Mouse (Mus musculus) testis, adult 2 months (tissue): ENCODE results near the gene Ncbp1. TPM values are rescaled to one million over a fixed set of nuclear protein-coding genes. Genes with fewer than 3 reads are reported as not detected.
A peak's percentile ranks its signal among the peaks of the same experiment; 100 is the strongest.

Experiments
- H3K27ac ChIP-seq: fragments of 200-500 bp; 2 replicates; pipeline ENCODE4 v1.5.1; 2012; ENCODE audit warnings: low read depth, low read length; ENCODE audit not compliant: control insufficient read depth, insufficient read depth
- H3K27me3 ChIP-seq: fragments of 200-500 bp; 2 replicates; pipeline ENCODE4 v1.6.1; 2012; ENCODE audit warnings: mild to moderate bottlenecking, low read length, moderate library complexity; ENCODE audit not compliant: control insufficient read depth, insufficient read depth
- H3K36me3 ChIP-seq: fragments of 200-500 bp; 2 replicates; pipeline ENCODE4 v1.6.1; 2012; ENCODE audit warnings: mild to moderate bottlenecking, low read length; ENCODE audit not compliant: control insufficient read depth, insufficient read depth
- H3K4me1 ChIP-seq: fragments of 200-500 bp; 2 replicates; pipeline ENCODE4 v1.6.1; 2012; ENCODE audit warnings: low read length; ENCODE audit not compliant: control insufficient read depth, insufficient read depth
- H3K4me3 ChIP-seq: fragments of 200-500 bp; 2 replicates; pipeline ENCODE4 v1.5.1; 2012; ENCODE audit warnings: low read depth, mild to moderate bottlenecking, low read length, moderate library complexity, mixed read lengths; ENCODE audit not compliant: control insufficient read depth
- CTCF ChIP-seq: fragments of 200-500 bp; IDR thresholded peaks from 2 replicates; pipeline ENCODE4 v1.5.1; 2012; ENCODE audit warnings: low read depth, mild to moderate bottlenecking, inconsistent platforms, low read length, moderate library complexity; ENCODE audit not compliant: control insufficient read depth, insufficient read depth, insufficient replicate concordance
- POLR2A ChIP-seq: fragments of 200-500 bp; IDR thresholded peaks from 2 replicates; pipeline ENCODE4 v1.6.1; 2012; ENCODE audit warnings: low read depth, mild to moderate bottlenecking, inconsistent platforms, low read length, moderate library complexity; ENCODE audit not compliant: control insufficient read depth
- polyA plus RNA-seq: library from polyadenylated mRNA; depleted of rRNA; stranded (reverse); fragments of >200 nt; gene quantifications from 2 replicates; pipeline ENCODE4 v1.2.3, GENCODE M21; 2012

Gene Ncbp1
- polyA plus RNA-seq, 1 experiment, result 121 TPM

DNA sequence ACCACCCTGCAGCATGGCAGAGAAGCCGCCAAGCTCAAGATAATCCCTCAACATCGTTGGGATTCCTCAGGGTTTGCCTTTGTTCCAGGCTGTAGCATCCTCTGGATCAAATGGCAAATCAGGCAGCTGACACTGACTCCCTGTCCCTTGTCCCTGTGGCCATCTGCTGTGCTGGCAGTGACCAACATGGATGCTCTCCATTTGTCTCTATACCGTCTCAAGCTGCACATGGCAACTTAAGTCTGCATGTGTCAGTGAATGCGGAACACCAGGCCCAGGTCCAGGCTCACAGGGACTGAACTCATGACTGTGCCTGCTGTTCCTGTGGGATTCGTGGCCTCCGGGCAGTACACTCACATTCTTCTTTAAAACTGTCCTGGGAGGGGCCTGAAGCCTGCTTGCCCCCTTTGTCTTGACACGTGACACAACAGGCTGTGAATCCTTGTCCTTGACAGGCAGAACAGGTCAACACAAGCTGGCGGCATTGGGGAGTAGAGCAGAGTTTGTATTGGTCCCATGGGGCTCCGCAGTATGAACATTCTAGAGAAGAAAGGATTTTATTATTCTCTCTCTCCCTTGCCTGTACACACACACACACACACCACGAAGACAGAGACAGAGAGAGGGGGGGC lies 21.8 kb upstream of the Ncbp1 start:
- Histone ChIP-seq H3K27ac (no peak overlapping the region), H3K4me3 (no peak overlapping the region), H3K36me3 (peaks cover 7% of the 10 kb centered on the region), H3K27me3 (no peaks in the 10 kb centered on the region), H3K4me1 (no peaks in the 10 kb centered on the region; the same call in 1 of the 2 replicates)
- TF ChIP-seq POLR2A (no peak), CTCF (no peak)

- Histone ChIP-seq H3K4me3 (no peak overlapping the region), H3K27me3 (no peaks in the 10 kb centered on the region), H3K4me1 (no peaks in the 10 kb centered on the region; the same call in 1 of the 2 replicates), H3K36me3 (peaks cover 7% of the 10 kb centered on the region), H3K27ac (no peak overlapping the region)
- TF ChIP-seq POLR2A (no peak), CTCF (no peak)
Observed at GRCm38 (mm10) chr4:46117536-46117935, 20.9 kb upstream of the Ncbp1 start.

- no peak overlapping the region for H3K27ac ChIP-seq
- H3K36me3 ChIP-seq, result peaks cover 9% of the 10 kb centered on the region
- no peaks in the 10 kb centered on the region for H3K27me3 ChIP-seq
- H3K4me1 ChIP-seq, result no peaks in the 10 kb centered on the region; the same call in 1 of the 2 replicates
- H3K4me3 ChIP-seq, result no peak overlapping the region
- TF ChIP-seq POLR2A, result no peak
- no peak for TF ChIP-seq CTCF
Observed at GRCm38 (mm10) chr4:46119514-46120094, 18.8 kb upstream of the Ncbp1 start.

DNA sequence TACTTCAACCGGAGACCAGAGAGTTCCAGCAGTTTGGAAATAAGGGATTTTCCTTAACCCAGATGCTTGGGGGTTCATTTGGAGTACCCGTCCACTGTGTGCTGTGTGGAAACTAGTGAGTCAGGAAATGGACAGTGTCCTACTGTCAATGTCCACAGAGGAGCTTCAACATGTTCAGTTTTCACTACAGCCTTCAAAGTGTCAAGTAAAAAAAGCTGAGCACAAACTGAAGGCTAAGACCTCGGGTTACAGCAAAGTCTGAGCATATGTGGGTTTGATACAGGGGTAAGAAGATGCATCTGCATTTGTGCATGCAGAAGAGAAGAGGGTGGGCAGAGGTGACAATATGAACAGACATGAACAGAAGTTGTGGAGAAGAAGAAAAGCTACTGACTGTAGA lies 17.6 kb upstream of the Ncbp1 start:
- Histone ChIP-seq H3K36me3 (peaks cover 8% of the 10 kb centered on the region), H3K4me3 (no peak overlapping the region), H3K27ac (no peak overlapping the region), H3K4me1 (no peaks in the 10 kb centered on the region; the same call in 1 of the 2 replicates), H3K27me3 (no peaks in the 10 kb centered on the region)
- no peak for TF ChIP-seq POLR2A
- no peak for TF ChIP-seq CTCF

- peaks cover 9% of the 10 kb centered on the region for H3K36me3 ChIP-seq
- no peak overlapping the region for H3K4me3 ChIP-seq
- TF ChIP-seq POLR2A (no peak), CTCF (no peak)
- H3K27ac ChIP-seq, result no peak overlapping the region
- H3K4me1 ChIP-seq, result no peaks in the 10 kb centered on the region
- no peaks in the 10 kb centered on the region for H3K27me3 ChIP-seq
Observed at GRCm38 (mm10) chr4:46123358-46123757, 15.1 kb upstream of the Ncbp1 start.

DNA sequence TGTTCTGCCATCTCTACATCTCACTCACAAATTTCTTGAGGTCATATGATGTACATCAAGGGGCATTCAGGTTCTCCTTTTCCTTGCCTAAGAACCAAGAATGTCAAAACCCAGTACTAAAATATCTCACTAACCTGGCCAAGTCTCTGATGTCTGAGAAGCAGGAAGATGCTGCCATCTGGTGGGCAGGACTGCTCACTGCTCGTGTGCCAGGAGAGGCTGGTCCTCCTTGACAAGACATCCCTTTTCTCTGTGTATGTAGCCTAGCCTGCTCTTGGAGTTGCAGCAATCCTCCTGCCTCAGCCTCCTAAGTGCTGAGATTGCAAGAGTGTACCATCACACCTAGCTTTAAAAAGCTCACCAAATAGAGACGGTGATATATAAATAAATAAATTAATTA lies 11.9 kb upstream of the Ncbp1 start:
- H3K36me3 ChIP-seq, result peaks cover 4% of the 10 kb centered on the region; the same call in 1 of the 2 replicates

DNA sequence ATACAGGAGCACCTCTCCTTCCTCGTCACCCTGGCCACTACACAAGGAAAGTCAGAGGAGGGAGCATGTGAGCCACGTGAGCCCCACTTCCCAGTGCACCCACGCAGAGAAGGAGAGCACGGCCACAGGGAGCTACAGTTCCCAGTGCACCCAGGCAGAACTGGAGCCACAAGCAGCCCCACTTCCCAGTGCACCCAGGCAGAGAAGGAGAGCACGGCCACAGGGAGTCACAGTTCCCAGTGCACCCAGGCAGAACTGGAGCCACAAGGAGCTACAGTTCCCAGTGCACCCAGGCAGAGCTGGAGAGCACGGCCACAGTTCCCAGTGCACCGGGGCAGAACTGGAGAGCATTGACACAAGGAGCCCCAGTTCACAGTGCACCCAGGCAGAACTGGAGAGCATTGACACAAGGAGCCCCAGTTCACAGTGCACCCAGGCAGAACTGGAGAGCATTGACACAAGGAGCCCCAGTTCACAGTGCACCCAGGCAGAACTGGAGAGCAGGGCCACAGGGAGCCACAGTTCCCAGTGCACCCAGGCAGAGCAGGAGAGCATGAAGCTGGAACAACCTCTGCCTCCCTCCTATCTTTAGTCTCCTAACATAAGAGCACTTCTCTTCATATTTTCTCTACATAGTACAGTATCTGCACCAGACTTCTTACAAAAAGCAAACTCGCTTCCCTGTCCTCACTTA lies 9.0 kb upstream of the Ncbp1 start:
- no peak overlapping the region for H3K27ac ChIP-seq
- TF ChIP-seq CTCF (no peak), POLR2A (no peak)
- peaks cover 2% of the 10 kb centered on the region for H3K36me3 ChIP-seq
- H3K27me3 ChIP-seq, result no peaks in the 10 kb centered on the region
- H3K4me1 ChIP-seq, result no peaks in the 10 kb centered on the region
- H3K4me3 ChIP-seq, result no peak overlapping the region

More for the DNA sequence above, 11.9 kb upstream of the Ncbp1 start:
- no peaks in the 10 kb centered on the region for H3K4me1 ChIP-seq
- no peaks in the 10 kb centered on the region for H3K27me3 ChIP-seq
- peak overlapping the region; percentile 27; the same call in 1 of the 2 replicates for H3K4me3 ChIP-seq
- H3K27ac ChIP-seq, result no peak overlapping the region
- TF ChIP-seq CTCF, result peak; percentile 86; the same call in 1 of the 2 replicates
- no peak for TF ChIP-seq POLR2A
